Mouse (Mus musculus) brain, embryonic 14.5 days (tissue): Measurements from ENCODE around the gene Bloc1s5.

ENCODE experiments used
- CTCF ChIP-seq: fragments of 200-500 bp; IDR thresholded peaks from 2 replicates; pipeline ENCODE4 v1.5.1; 2012; ENCODE audit warnings: inconsistent platforms, mild to moderate bottlenecking, moderate library complexity, borderline replicate concordance; ENCODE audit not compliant: insufficient read depth, insufficient read length; ENCODE audit errors: extremely low read depth
- POLR2A ChIP-seq: fragments of 200-500 bp; IDR thresholded peaks from 2 replicates; pipeline ENCODE4 v1.6.1; 2012; ENCODE audit warnings: mild to moderate bottlenecking, inconsistent platforms, borderline replicate concordance; ENCODE audit not compliant: poor library complexity, insufficient read depth, insufficient read length, severe bottlenecking; ENCODE audit errors: extremely low read depth

DNA sequence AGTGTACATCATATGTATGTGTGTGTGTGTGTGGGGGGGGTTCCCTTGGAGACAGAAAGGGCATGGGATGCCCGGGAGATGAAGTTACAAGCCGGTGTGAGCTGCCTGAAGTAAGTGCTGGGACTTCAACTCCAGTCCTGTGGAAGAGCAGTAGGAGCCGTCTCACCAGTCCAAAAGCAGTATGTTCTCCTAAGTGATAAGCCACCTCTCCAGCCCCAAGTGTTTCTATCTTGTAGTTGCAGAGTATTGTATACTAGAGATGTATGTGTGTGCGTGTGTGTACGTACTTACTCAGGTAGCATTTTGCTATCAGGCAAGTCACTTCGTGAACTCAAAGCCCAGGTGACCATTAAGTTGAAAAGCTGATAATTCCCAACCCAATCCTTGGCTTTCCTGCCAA, 27.8 kb downstream of the Bloc1s5 start:
- TF ChIP-seq CTCF (no peak), POLR2A (no peak)
